Mouse (Mus musculus) cerebellum, adult 2 months (tissue): ENCODE measurements around the gene Hoga1.

Source experiments
- CTCF ChIP-seq: fragments of 200-500 bp; IDR thresholded peaks from 2 replicates; pipeline ENCODE4 v1.5.1; 2011; ENCODE audit warnings: low read depth, mild to moderate bottlenecking, control low read depth, low read length, moderate library complexity, borderline replicate concordance; ENCODE audit not compliant: insufficient read depth
- POLR2A ChIP-seq: fragments of 200-500 bp; IDR thresholded peaks from 2 replicates; pipeline ENCODE4 v1.6.1; 2011; ENCODE audit warnings: low read length, control low read depth, borderline replicate concordance; ENCODE audit not compliant: insufficient read depth

DNA sequence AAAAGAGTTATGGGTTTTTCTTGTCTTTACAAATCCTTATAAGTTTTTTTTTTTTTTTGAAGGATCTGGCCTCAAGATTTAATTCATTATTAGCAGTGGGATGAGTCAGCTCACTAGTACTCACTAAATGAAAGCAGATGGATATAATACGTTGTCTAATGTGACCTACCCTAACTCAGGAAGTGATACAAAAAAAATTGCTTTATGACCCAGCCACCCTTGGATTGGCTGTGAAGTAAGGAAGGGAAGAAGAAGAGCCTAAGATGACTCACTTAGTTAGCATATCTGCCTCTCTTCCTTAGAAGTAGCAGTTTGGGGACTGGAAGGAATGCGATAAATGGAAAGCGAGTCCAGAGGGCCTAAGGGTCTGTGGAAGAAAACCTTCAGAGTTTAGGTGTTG is 54.0 kb downstream of the Hoga1 start:
- TF ChIP-seq CTCF (no peak), POLR2A (no peak)
